Mouse (Mus musculus) small intestine, adult 2 months (tissue): ENCODE results near the gene Slc5a5. TPM values are rescaled to one million over a fixed set of nuclear protein-coding genes. Genes with fewer than 3 reads are reported as not detected.
A peak's percentile ranks its signal among the peaks of the same experiment; 100 is the strongest.

ENCODE experiments used
- H3K27ac ChIP-seq: fragments of 200-500 bp; 2 replicates; pipeline ENCODE4 v1.5.1; 2012; ENCODE audit warnings: low read depth, low read length, control low read depth, inconsistent platforms; ENCODE audit not compliant: insufficient read depth
- H3K27me3 ChIP-seq: fragments of 200-500 bp; 2 replicates; pipeline ENCODE4 v1.6.1; 2012; ENCODE audit warnings: mild to moderate bottlenecking, moderate library complexity, low read length, inconsistent platforms; ENCODE audit not compliant: control insufficient read depth, insufficient read depth
- H3K36me3 ChIP-seq: fragments of 200-500 bp; 2 replicates; pipeline ENCODE4 v1.6.1; 2012; ENCODE audit warnings: mild to moderate bottlenecking, low read length, control low read depth, inconsistent platforms; ENCODE audit not compliant: control insufficient read depth, insufficient read depth
- H3K4me1 ChIP-seq: fragments of 200-500 bp; 2 replicates; pipeline ENCODE4 v1.6.1; 2012; ENCODE audit warnings: low read length, inconsistent platforms, mixed read lengths; ENCODE audit not compliant: control insufficient read depth, insufficient read depth, insufficient read length
- H3K4me3 ChIP-seq: fragments of 200-500 bp; 2 replicates; pipeline ENCODE4 v1.5.1; 2012; ENCODE audit warnings: low read depth, mild to moderate bottlenecking, control low read depth, inconsistent platforms, low read length, moderate library complexity
- CTCF ChIP-seq: fragments of 200-500 bp; IDR thresholded peaks from 2 replicates; pipeline ENCODE4 v1.5.1; 2012; ENCODE audit warnings: low read depth, mild to moderate bottlenecking, control low read depth, inconsistent platforms, low read length, moderate library complexity, mixed read lengths; ENCODE audit not compliant: insufficient replicate concordance, insufficient read length; ENCODE audit errors: extremely low read depth
- POLR2A ChIP-seq: fragments of 200-500 bp; IDR thresholded peaks from 2 replicates; pipeline ENCODE4 v1.6.1; 2012; ENCODE audit warnings: low read depth, mild to moderate bottlenecking, control low read depth, inconsistent platforms, low read length, moderate library complexity
- WGBS: fragments of 180-500 bp; shearing (Covaris S2); methylation state at CpG from one replicate; pipeline ENCODE4 v1.1.7; 2018; 5-methylcytosine and 5-hydroxymethylcytosine counted together
- polyA plus RNA-seq: library from polyadenylated mRNA; depleted of rRNA; stranded (reverse); fragments of >200 nt; gene quantifications from 2 replicates; pipeline ENCODE4 v1.2.3, GENCODE M21; 2012; rRNA removed

Gene Slc5a5
- polyA plus RNA-seq, 1 experiment = 0.41 TPM

GRCm38 (mm10) chr8:70838654-70839407 is 53.7 kb downstream of the Slc5a5 start:
- H3K27ac ChIP-seq = peak overlapping the region; percentile 87
- H3K36me3 ChIP-seq = peaks cover 9% of the 10 kb centered on the region; the same call in 1 of the 2 replicates
- H3K4me3 ChIP-seq = peak overlapping the region; percentile 72
- TF ChIP-seq POLR2A (no peak), CTCF (no peak)
- peaks cover 11% of the 10 kb centered on the region for H3K4me1 ChIP-seq
- H3K27me3 ChIP-seq = no peaks in the 10 kb centered on the region
- 1% methylated on average over 66 of the region's 66 CpGs for WGBS

GRCm38 (mm10) chr8:70836666-70837065 is 55.9 kb downstream of the Slc5a5 start:
- Histone ChIP-seq H3K27ac (no peak overlapping the region), H3K27me3 (no peaks in the 10 kb centered on the region), H3K4me3 (no peak overlapping the region), H3K36me3 (peaks cover 9% of the 10 kb centered on the region; the same call in 1 of the 2 replicates), H3K4me1 (peaks cover 17% of the 10 kb centered on the region)
- TF ChIP-seq CTCF = no peak
- 90% methylated on average over 12 of the region's 12 CpGs for WGBS

GRCm38 (mm10) chr8:70834071-70834470 is 58.5 kb downstream of the Slc5a5 start:
- WGBS = 93% methylated on average over 3 of the region's 3 CpGs

GRCm38 (mm10) chr8:70833520-70833919 is 59.0 kb downstream of the Slc5a5 start:
- peak overlapping the region; percentile 33; the same call in 1 of the 2 replicates for H3K27ac ChIP-seq
- H3K27me3 ChIP-seq = no peaks in the 10 kb centered on the region
- H3K36me3 ChIP-seq = peaks cover 9% of the 10 kb centered on the region; the same call in 1 of the 2 replicates
- no peak overlapping the region for H3K4me3 ChIP-seq
- no peak for TF ChIP-seq CTCF
- TF ChIP-seq POLR2A = no peak
- peaks cover 8% of the 10 kb centered on the region for H3K4me1 ChIP-seq
- 54% methylated on average over 15 of the region's 15 CpGs for WGBS

More at GRCm38 (mm10) chr8:70834071-70834470, 58.5 kb downstream of the Slc5a5 start:
- no peaks in the 10 kb centered on the region for H3K27me3 ChIP-seq
- H3K27ac ChIP-seq = no peak overlapping the region
- TF ChIP-seq POLR2A (no peak), CTCF (no peak)
- no peak overlapping the region for H3K4me3 ChIP-seq
- H3K4me1 ChIP-seq = peaks cover 11% of the 10 kb centered on the region
- peaks cover 9% of the 10 kb centered on the region; the same call in 1 of the 2 replicates for H3K36me3 ChIP-seq

GRCm38 (mm10) chr8:70833018-70833482 is 59.5 kb downstream of the Slc5a5 start:
- peaks cover 9% of the 10 kb centered on the region; the same call in 1 of the 2 replicates for H3K36me3 ChIP-seq
- TF ChIP-seq POLR2A (no peak), CTCF (no peak)
- H3K27me3 ChIP-seq = no peaks in the 10 kb centered on the region
- 54% methylated on average over 9 of the region's 9 CpGs for WGBS
- no peak overlapping the region for H3K4me3 ChIP-seq
- peaks cover 6% of the 10 kb centered on the region for H3K4me1 ChIP-seq
- peak overlapping the region; percentile 33; the same call in 1 of the 2 replicates for H3K27ac ChIP-seq

Other genes starting within 250 kb of the Slc5a5 start
- 49.5 and 129 TPM in 2 replicates for gene Pgpep1, start 232.4 kb downstream of the Slc5a5 start, polyA plus RNA-seq
- gene Lsm4, start 219.5 kb downstream of the Slc5a5 start, polyA plus RNA-seq = 109 and 152 TPM in 2 replicates
- 419 and 1,098 TPM in 2 replicates for gene Jund, start 193.8 kb downstream of the Slc5a5 start, polyA plus RNA-seq
- gene Iqcn, start 189.3 kb downstream of the Slc5a5 start, polyA plus RNA-seq = 0.03 and 0.05 TPM in 2 replicates
- gene Gm3336, start 174.2 kb downstream of the Slc5a5 start, polyA plus RNA-seq = 42.0 and 73.6 TPM in 2 replicates
- 6.5 and 6.8 TPM in 2 replicates for gene Pde4c, start 169.0 kb downstream of the Slc5a5 start, polyA plus RNA-seq
- gene Rab3a, start 138.1 kb downstream of the Slc5a5 start, polyA plus RNA-seq = 14.9 and 26.3 TPM in 2 replicates
- gene Mpv17l2, start 131.8 kb downstream of the Slc5a5 start, polyA plus RNA-seq = 190 and 222 TPM in 2 replicates
- gene Pik3r2, start 116.0 kb downstream of the Slc5a5 start, polyA plus RNA-seq = 129 and 414 TPM in 2 replicates
- gene Mast3, start 87.7 kb downstream of the Slc5a5 start, polyA plus RNA-seq = 63.9 and 71.9 TPM in 2 replicates
- 2.5 and 5.4 TPM in 2 replicates for gene Il12rb1, start 84.3 kb downstream of the Slc5a5 start, polyA plus RNA-seq
- 26.1 and 49.9 TPM in 2 replicates for gene Arrdc2, start 53.0 kb downstream of the Slc5a5 start, polyA plus RNA-seq
- 0.90 and 2.9 TPM in 2 replicates for gene Kcnn1, start 29.5 kb downstream of the Slc5a5 start, polyA plus RNA-seq
- 35.9 and 64.7 TPM in 2 replicates for gene Ccdc124, start 18.8 kb downstream of the Slc5a5 start, polyA plus RNA-seq
- gene Rpl18a, start 4.7 kb upstream of the Slc5a5 start, polyA plus RNA-seq = 2,725 and 5,728 TPM in 2 replicates
- gene Map1s, start 13.2 kb upstream of the Slc5a5 start, polyA plus RNA-seq = 21.9 and 32.9 TPM in 2 replicates